13 mouse cellular contexts compared by ENCODE assay signal in genomic region chr7:91071751-91072707, GRCm38 (mm10).
"Had no signal": no experiment of that assay in that cellular context is flagged by ENCODE, and none has a peak within 500 bp of the region (broad histone marks: within the 10 kb centered on the region; RNA-seq: fewer than 3 reads in every experiment).

No protein-coding gene starts in this region.

- H3K4me1 ChIP-seq: liver, embryonic 15.5 days had no signal

- H3K9me3 ChIP-seq: limb, embryonic 10.5 days; liver, embryonic 15.5 days had no signal

- H3K36me3 ChIP-seq: limb, embryonic 10.5 days; liver, embryonic 15.5 days had no signal

- H3K27ac ChIP-seq: layer of hippocampus, adult 2 months; limb, embryonic 10.5 days; liver, embryonic 15.5 days; stomach, postnatal 0 days had no signal

- H3K4me3 ChIP-seq: layer of hippocampus, adult 2 months; limb, embryonic 10.5 days; liver, embryonic 15.5 days had no signal

- ATAC-seq: lung, postnatal 0 days had no signal

- DNase-seq: kidney, adult 18-20 months; kidney, postnatal 10 days; kidney, postnatal 4 days; lung, adult 2 months; lung, postnatal 36 days; right cerebral cortex, postnatal 25 days; thymus, postnatal 4 days had no signal

- H3K27me3 ChIP-seq: liver, embryonic 15.5 days had no signal

- H3K9ac ChIP-seq: liver, embryonic 15.5 days had no signal

- H3K4me2 ChIP-seq: liver, embryonic 11.5 days; liver, embryonic 15.5 days had no signal
